Mouse (Mus musculus): ENCODE data around the gene Cgref1. TPM values are rescaled to one million over a fixed set of nuclear protein-coding genes. Genes with fewer than 3 reads are reported as not detected.

Gene Cgref1
- total RNA-seq (2017) = 0.25 and 0.47 TPM in 2 replicates

GRCm38 (mm10) chr5:30944956-30945781, at the start of gene Cgref1:
TSS of gene Cgref1 (minus strand) at chr5:30945591.
- no peak for ATAC-seq (ENCODE audit: extremely low read depth, insufficient number of reproducible peaks, low FRiP score, poor library complexity, severe bottlenecking)

GRCm38 (mm10) chr5:30994074-30994473, 48.7 kb upstream of the Cgref1 start:
- ATAC-seq (ENCODE audit: extremely low read depth, insufficient number of reproducible peaks, low FRiP score, poor library complexity, severe bottlenecking) = no peak

DNA sequence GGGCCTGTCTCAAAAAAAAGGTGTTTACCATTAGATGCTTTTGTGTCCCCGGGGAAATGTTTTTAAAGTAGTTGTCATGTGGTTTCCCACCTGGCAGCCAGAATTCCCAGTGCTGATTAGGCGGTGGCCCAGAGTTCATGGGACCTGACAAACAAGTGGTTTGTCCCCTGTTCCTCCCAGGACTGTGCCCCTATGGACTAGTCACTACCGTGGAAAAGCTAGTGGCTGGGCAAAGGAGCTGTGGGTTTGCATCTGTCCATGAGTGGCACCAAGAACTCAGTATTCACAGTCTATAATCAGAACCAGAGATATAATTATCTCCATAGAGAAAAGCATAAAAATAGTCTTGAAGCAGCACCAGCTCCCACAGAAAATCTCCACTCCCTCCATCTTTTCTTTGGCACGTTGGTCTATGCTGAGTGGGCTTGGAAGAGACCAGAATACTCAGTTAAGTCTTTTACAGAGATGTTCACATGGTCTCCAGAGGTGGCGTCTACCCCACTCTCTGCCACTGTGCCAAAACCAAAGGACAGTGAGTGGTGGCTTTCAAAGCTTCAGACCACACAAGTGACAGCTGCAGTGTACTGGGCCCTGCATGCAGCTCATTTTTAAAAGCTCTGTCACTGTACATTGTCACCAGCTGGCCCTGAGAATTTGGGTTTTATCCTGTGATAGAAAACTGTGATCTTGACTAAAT, 47.7 kb upstream of the Cgref1 start:
- no peak for ATAC-seq (ENCODE audit: extremely low read depth, insufficient number of reproducible peaks, low FRiP score, poor library complexity, severe bottlenecking)

- ATAC-seq (ENCODE audit: extremely low read depth, insufficient number of reproducible peaks, low FRiP score, poor library complexity, severe bottlenecking) = no peak
Measured at GRCm38 (mm10) chr5:30982357-30982756, 37.0 kb upstream of the Cgref1 start.

DNA sequence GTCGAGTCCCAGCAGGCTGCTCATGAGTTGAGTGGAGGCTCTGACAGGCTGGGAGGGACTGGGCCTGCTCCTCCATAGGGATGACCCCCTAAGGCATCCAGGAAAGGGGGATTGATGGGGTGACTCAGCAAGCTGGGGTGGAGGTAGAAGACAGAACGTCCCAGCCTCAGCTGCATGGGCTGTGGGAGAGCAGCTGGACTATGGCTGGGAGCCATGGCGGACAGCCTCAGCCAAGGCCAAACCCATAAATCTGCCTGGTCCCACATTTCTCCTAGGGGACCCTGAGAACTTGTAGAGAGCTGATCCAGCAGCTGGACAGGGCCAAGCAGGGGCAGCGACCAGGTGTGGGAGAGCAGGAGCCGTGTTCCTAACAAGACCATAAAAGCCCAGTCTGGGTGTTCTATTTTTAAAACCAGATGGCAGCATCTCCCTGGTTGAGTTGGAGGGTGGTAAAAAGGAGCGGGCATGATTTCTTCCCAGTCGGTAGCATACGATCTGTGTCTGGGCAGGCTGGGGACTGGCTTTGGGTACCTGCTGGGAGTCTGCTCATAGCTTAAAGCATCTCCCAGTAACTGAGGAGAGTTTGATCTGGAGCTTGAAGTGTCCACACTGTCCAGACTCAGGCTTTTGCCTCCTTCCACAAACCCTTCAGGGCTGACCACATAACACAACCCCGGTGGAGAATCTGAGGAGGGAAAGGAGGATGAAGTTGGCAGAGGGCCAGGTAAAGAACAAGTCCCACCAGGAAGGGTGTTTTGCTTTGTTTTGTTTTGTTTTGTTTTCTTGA, 29.7 kb upstream of the Cgref1 start:
- no peak for ATAC-seq (ENCODE audit: extremely low read depth, insufficient number of reproducible peaks, low FRiP score, poor library complexity, severe bottlenecking)

GRCm38 (mm10) chr5:30969440-30969839, 24.0 kb upstream of the Cgref1 start:
- no peak for ATAC-seq (ENCODE audit: extremely low read depth, insufficient number of reproducible peaks, low FRiP score, poor library complexity, severe bottlenecking)

- ATAC-seq (ENCODE audit: extremely low read depth, insufficient number of reproducible peaks, low FRiP score, poor library complexity, severe bottlenecking) = no peak
Measured at GRCm38 (mm10) chr5:30968416-30968815, 23.0 kb upstream of the Cgref1 start, which contains the start of gene Tcf23. TSS of gene Tcf23 (plus strand) at chr5:30968662.

GRCm38 (mm10) chr5:30966189-30966588, 20.8 kb upstream of the Cgref1 start:
- no peak for ATAC-seq (ENCODE audit: extremely low read depth, insufficient number of reproducible peaks, low FRiP score, poor library complexity, severe bottlenecking)

GRCm38 (mm10) chr5:30963916-30964315, 18.5 kb upstream of the Cgref1 start:
- ATAC-seq (ENCODE audit: extremely low read depth, insufficient number of reproducible peaks, low FRiP score, poor library complexity, severe bottlenecking) = no peak

DNA sequence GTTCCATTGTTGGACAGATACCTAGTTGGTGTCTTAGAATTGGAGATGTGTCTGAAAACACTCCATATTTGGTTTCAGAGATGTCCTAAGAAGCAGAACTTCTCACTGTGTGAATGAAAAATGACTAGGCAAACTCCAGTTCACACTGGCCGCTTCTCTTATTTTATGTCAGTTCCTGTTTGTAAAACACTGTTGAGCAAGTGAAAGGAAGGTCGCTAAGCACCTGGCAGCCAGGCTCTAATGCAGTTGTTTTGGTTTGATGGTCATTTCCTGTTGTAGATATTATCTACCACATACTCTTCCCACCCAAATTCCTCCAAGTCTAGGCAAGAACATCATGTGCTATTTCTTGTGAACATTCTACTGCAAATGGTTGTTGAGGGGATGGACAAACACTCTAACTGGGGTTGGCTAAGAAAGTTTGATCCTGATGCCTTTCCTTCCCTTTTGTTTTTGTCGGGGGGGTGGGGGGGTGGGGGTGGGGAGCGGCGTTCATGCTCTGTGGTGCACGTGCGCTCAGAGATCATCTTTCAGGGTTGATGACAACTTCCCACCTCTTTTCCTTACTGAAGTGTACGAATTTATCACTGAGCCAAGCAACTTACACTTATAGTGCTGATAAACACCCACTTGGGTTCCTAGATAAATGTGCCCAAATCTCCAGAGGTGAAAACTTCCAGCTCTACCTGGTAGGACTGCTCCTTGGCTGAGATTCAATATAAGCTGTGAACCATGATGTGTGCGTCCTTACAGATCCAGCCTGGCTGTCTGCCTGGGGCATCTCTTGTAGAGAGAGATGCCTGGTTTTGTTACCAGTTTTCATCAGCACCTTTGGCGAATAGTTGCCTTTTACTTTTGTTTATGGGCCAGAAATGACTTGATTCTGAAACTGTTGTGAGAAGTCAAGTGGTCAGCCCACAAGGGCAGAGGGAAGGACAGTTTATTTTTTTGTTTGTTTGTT, 16.4 kb upstream of the Cgref1 start:
- ATAC-seq (ENCODE audit: extremely low read depth, insufficient number of reproducible peaks, low FRiP score, poor library complexity, severe bottlenecking) = peak; percentile 75

- no peak for ATAC-seq (ENCODE audit: extremely low read depth, insufficient number of reproducible peaks, low FRiP score, poor library complexity, severe bottlenecking)
Measured at GRCm38 (mm10) chr5:30960814-30961213, 15.4 kb upstream of the Cgref1 start.

DNA sequence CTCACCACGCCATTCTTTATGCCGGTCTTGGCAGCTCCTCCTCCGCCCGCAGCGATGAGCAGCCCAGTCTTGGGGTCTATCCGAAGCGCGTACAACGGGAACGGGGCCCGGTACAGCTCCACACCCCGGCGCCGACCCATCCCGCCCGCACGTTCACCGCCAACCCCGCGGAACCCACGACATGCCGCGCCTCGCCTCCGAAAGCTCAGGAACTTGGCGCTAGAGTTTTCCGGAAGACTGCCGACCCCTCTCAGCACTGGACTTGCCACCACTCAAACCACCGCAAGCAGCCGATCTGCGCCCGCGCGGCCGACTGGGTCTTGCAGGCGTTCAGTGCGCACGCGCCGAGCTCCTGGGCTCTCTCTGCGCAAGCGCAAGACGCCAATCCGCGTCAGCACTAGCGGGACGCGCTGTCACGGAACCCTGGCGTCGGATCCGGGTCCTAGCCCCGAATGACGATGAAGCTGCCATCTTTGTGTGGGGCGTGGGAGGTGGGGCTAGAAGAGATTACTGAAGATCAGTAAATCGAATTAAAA, 14.6 kb upstream of the Cgref1 start, which contains the start of gene Preb:
Gene Preb (minus strand): TSS at position 396 of the 536 bp plus-strand sequence.
- peak; percentile 74 for ATAC-seq (ENCODE audit: extremely low read depth, insufficient number of reproducible peaks, low FRiP score, poor library complexity, severe bottlenecking)

- no peak for ATAC-seq (ENCODE audit: extremely low read depth, insufficient number of reproducible peaks, low FRiP score, poor library complexity, severe bottlenecking)
Measured at GRCm38 (mm10) chr5:30959198-30959854, 13.9 kb upstream of the Cgref1 start.

- ATAC-seq (ENCODE audit: extremely low read depth, insufficient number of reproducible peaks, low FRiP score, poor library complexity, severe bottlenecking) = no peak
Measured at GRCm38 (mm10) chr5:30957891-30958290, 12.5 kb upstream of the Cgref1 start.

GRCm38 (mm10) chr5:30955751-30956150, 10.4 kb upstream of the Cgref1 start:
- ATAC-seq (ENCODE audit: extremely low read depth, insufficient number of reproducible peaks, low FRiP score, poor library complexity, severe bottlenecking) = no peak

- no peak for ATAC-seq (ENCODE audit: extremely low read depth, insufficient number of reproducible peaks, low FRiP score, poor library complexity, severe bottlenecking)
Measured at GRCm38 (mm10) chr5:30954556-30954955, 9.2 kb upstream of the Cgref1 start.

DNA sequence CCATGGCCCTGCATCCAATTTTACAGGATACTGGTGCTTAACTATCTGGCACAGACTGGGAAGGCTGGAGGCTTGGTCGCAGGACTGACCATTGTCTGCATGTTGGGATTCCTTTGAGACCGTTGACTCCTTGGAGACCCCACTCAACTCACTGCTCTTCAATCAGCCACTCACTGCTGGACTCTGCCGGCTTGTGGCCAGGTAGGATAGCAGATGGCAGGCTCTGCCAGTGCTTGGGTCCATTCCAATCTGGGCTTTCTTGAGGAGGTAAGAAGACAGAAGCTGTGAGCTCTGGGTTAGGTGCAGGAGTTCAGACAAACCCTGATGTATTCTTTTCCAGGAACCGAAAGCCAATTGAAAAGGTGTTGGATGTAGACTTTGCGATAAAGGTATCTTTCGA, 8.7 kb upstream of the Cgref1 start:
- ATAC-seq (ENCODE audit: extremely low read depth, insufficient number of reproducible peaks, low FRiP score, poor library complexity, severe bottlenecking) = no peak

GRCm38 (mm10) chr5:30952551-30952950, 7.2 kb upstream of the Cgref1 start:
- ATAC-seq (ENCODE audit: extremely low read depth, insufficient number of reproducible peaks, low FRiP score, poor library complexity, severe bottlenecking) = no peak

Data from neutrophil, adult 5-6 weeks (primary cell).